13 mouse cellular contexts compared by ENCODE assay signal in the genomic region with DNA sequence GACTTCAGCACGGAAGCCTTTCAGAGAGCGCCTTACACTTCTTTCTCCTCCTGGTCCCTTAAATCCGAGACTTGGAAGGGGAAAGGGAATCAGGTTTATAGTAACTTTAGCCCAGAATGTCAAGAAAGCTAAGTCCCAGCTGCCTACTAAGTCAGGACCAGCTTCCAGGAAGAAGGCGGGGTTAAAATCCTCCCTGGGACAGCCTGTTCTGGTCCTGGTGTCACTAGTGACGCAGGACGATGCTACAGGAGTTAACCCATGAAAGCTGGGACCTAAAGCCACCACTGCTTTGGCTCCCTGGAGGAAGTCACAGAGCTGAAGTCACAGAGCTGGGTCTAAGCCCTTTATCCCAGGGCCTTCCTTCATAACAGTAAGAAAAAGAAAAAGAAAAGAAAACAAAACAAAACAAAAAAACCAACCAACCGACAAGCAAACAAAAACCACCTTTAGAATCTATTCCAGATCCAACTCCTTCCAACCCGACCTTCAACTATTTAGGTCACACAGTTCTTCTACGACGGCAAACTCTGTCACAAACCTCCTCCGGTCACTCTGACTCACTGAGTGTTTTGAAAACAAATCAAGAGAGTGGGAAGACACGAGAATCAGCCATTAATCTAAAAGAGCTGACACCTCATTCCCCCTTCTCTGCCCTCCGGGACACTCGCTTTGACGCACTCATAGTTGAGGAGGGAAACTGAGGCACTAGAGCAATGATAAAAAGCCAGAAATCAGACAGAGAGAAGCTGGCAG. TPM values are rescaled to one million over a fixed set of nuclear protein-coding genes. Genes with fewer than 3 reads are reported as not detected.
A peak's percentile ranks its signal among the peaks of the same experiment; 100 is the strongest.
DNase-seq lines count a peak whose midpoint lies in the region; TF ChIP-seq lines count a peak whose summit lies in the region.
"Had no signal": no experiment of that assay in that cellular context is flagged by ENCODE, and none has a peak within 500 bp of the region (broad histone marks: within the 10 kb centered on the region; RNA-seq: fewer than 3 reads in every experiment).

No protein-coding gene starts in this region.

- H3K4me1 ChIP-seq in liver, adult 2 months (ENCODE audit: control insufficient read depth, insufficient read depth, low read length): peaks cover 4% of the 10 kb centered on the region; the same call in 1 of the 2 replicates
- peaks cover 3% of the 10 kb centered on the region for H3K4me1 ChIP-seq in heart, adult 2 months (ENCODE audit: control insufficient read depth, insufficient read depth, low read length)

- no peaks in the 10 kb centered on the region; the same call in 1 of the 2 replicates for H3K79me2 ChIP-seq in liver, adult 2 months (ENCODE audit: control insufficient read depth, insufficient read depth, low read length)
- H3K79me2 ChIP-seq in heart, adult 2 months (replicated peaks; ENCODE audit: control insufficient read depth, insufficient read depth, low read length): peaks cover 1% of the 10 kb centered on the region

- TF ChIP-seq EP300 in heart, adult 2 months (IDR thresholded peaks at IDR 0.05; ENCODE audit: insufficient read depth, low read depth, low read length): peak; percentile 84; the same call in 1 of the 2 replicates

- intact Hi-C loops in heart, adult 2 months (cut with DNase I): loop anchor here (2.0 kb wide), 1 partner anchor 17 kb away; a partner anchor contains a TSS

- no peaks in the 10 kb centered on the region for H3K27me3 ChIP-seq in liver, adult 2 months (ENCODE audit: control insufficient read depth, insufficient read depth, low read length)
- no peaks in the 10 kb centered on the region for H3K27me3 ChIP-seq in heart, adult 2 months (ENCODE audit: control insufficient read depth, insufficient read depth, low read length)
- H3K27me3 ChIP-seq: heart, embryonic 15.5 days had no signal

- peak; percentile 65 for DNase-seq in liver, adult 2 months (ENCODE audit: extremely low read depth, low read depth, low spot score)
- DNase-seq in liver: no peak
- DNase-seq in heart, adult 2 months: peak; percentile 56 to 69
- peak; percentile 49 for DNase-seq in heart, postnatal 4 days
- peak; percentile 60 for DNase-seq in lung, postnatal 25 days (ENCODE audit: low spot score)
- DNase-seq in cerebellum, postnatal 36 days: no peak
- DNase-seq in frontal cortex, adult 2 months (ENCODE audit: extremely low spot score in 1 of 2, low spot score in 1 of 2): no peak
- DNase-seq in Muller cell, postnatal 12 days (ENCODE audit: inconsistent ontology term): no peak
- DNase-seq: embryo, embryonic 11 days; right cerebral cortex, postnatal 25 days had no signal

- no peak overlapping the region for H3K4me3 ChIP-seq in liver, adult 2 months (ENCODE audit: insufficient read depth, low read depth, low read length)
- peak overlapping the region; percentile 16 for H3K4me3 ChIP-seq in heart, adult 2 months
- H3K4me3 ChIP-seq: heart, embryonic 15.5 days; left cerebral cortex, adult 2 months had no signal

- peaks cover 54% of the 10 kb centered on the region for H3K36me3 ChIP-seq in liver, adult 2 months (ENCODE audit: control insufficient read depth, insufficient read depth, low read length)
- H3K36me3 ChIP-seq in heart, adult 2 months (ENCODE audit: control insufficient read depth, insufficient read depth, low read length): peaks cover 21% of the 10 kb centered on the region

- 56% methylated on average over 15 of the region's 15 CpGs for WGBS in liver, adult 2 months
- WGBS in heart, adult 2 months: 41% methylated on average over 15 of the region's 15 CpGs

- TF ChIP-seq POLR2A in liver, adult 2 months (IDR thresholded peaks at IDR 0.05; ENCODE audit: extremely low read depth, insufficient read depth, low read length): no peak
- TF ChIP-seq POLR2A in heart, adult 2 months (IDR thresholded peaks at IDR 0.05; ENCODE audit: insufficient read depth, low read depth, low read length): peak; percentile 23; the same call in 1 of the 2 replicates

- no peak for TF ChIP-seq CTCF in liver, adult 2 months (IDR thresholded peaks at IDR 0.05; ENCODE audit: low read depth, low read length)
- no peak for TF ChIP-seq CTCF in heart, adult 2 months (IDR thresholded peaks at IDR 0.05)

- no peak overlapping the region; the same call in 1 of the 2 replicates for H3K27ac ChIP-seq in liver, adult 2 months (replicated peaks; ENCODE audit: insufficient read depth, low read depth, low read length)
- peak overlapping the region; percentile 60 for H3K27ac ChIP-seq in heart, adult 2 months
- H3K27ac ChIP-seq: heart, embryonic 15.5 days; left cerebral cortex, adult 2 months had no signal

- no peak overlapping the region for H3K9ac ChIP-seq in liver, adult 2 months (ENCODE audit: low read depth, low read length)
- no peak overlapping the region for H3K9ac ChIP-seq in heart, adult 2 months (ENCODE audit: low read depth, low read length)
- H3K9ac ChIP-seq: heart, embryonic 15.5 days had no signal

RNA-seq across cellular contexts. Expression of a gene that starts 6.0 kb away (rescaled TPM):
- total RNA-seq in liver, adult 2 months (2014; rRNA removed): 6.4 and 12.4 TPM in 2 replicates
- 21.3 and 50.7 TPM in 2 replicates for polyA plus RNA-seq in liver, adult 2 months (2012; rRNA removed)
- 10 to 100 TPM; 12.4 to 15.3 TPM for total RNA-seq in heart, adult 2 months (2021)
- 32.7 and 50.8 TPM in 2 replicates for polyA plus RNA-seq in heart, adult 2 months (2012; rRNA removed)
- total RNA-seq in heart, postnatal 4 days (2021): 10 to 100 TPM in 1 of 2 experiments, 1 to 10 TPM in 1; 8.7 to 10.1 TPM
- polyA plus RNA-seq in frontal cortex, adult 2 months (2012; rRNA removed): 37.1 and 40.6 TPM in 2 replicates

RNA-seq across cellular contexts. Expression of a gene that starts 10.1 kb away (rescaled TPM):
- total RNA-seq in liver, adult 2 months (2014; rRNA removed): 0.09 and 0.13 TPM in 2 replicates
- 0.15 and 0.37 TPM in 2 replicates for polyA plus RNA-seq in liver, adult 2 months (2012; rRNA removed)
- 1 to 10 TPM in 1 of 2 experiments, under 1 TPM in 1; 0.29 to 1.5 TPM for total RNA-seq in heart, adult 2 months (2021)
- polyA plus RNA-seq in heart, adult 2 months (2012; rRNA removed): 0.92 and 0.94 TPM in 2 replicates
- total RNA-seq in heart, postnatal 4 days (2021): 1 to 10 TPM; 8.2 to 8.7 TPM
- polyA plus RNA-seq in frontal cortex, adult 2 months (2012; rRNA removed): 10.2 and 10.9 TPM in 2 replicates

RNA-seq across cellular contexts. Expression of a gene that starts 11.0 kb away (rescaled TPM):
- 272 and 275 TPM in 2 replicates for total RNA-seq in liver, adult 2 months (2014; rRNA removed)
- 174 and 195 TPM in 2 replicates for polyA plus RNA-seq in liver, adult 2 months (2012; rRNA removed)
- total RNA-seq in heart, adult 2 months (2021): 1,000 to 10,000 TPM; 1,369 to 1,610 TPM
- polyA plus RNA-seq in heart, adult 2 months (2012; rRNA removed): 997 and 1,250 TPM in 2 replicates
- total RNA-seq in heart, postnatal 4 days (2021): 100 to 1,000 TPM; 862 to 916 TPM
- polyA plus RNA-seq in frontal cortex, adult 2 months (2012; rRNA removed): 212 and 225 TPM in 2 replicates

RNA-seq across cellular contexts. Expression of a gene that starts 15.3 kb away (rescaled TPM):
- total RNA-seq in liver, adult 2 months (2014; rRNA removed): 15,245 and 18,176 TPM in 2 replicates
- polyA plus RNA-seq in liver, adult 2 months (2012; rRNA removed): 28,168 and 29,095 TPM in 2 replicates
- 1 to 10 TPM; 2.1 to 2.2 TPM for total RNA-seq in heart, adult 2 months (2021)
- 3.9 and 15.3 TPM in 2 replicates for polyA plus RNA-seq in heart, adult 2 months (2012; rRNA removed)
- total RNA-seq in heart, postnatal 4 days (2021): 1 to 10 TPM; 1.7 to 1.8 TPM
- 3.9 and 5.2 TPM in 2 replicates for polyA plus RNA-seq in frontal cortex, adult 2 months (2012; rRNA removed)
- total RNA-seq: neutrophil, adult 5-6 weeks had no signal

RNA-seq across cellular contexts. Expression of a gene that starts 17.9 kb away (rescaled TPM):
- 5.5 and 10.7 TPM in 2 replicates for total RNA-seq in liver, adult 2 months (2014; rRNA removed)
- 6.7 and 9.7 TPM in 2 replicates for polyA plus RNA-seq in liver, adult 2 months (2012; rRNA removed)
- total RNA-seq in heart, adult 2 months (2021): 10 to 100 TPM; 79.8 to 81.6 TPM
- polyA plus RNA-seq in heart, adult 2 months (2012; rRNA removed): 63.9 and 83.2 TPM in 2 replicates
- total RNA-seq in heart, postnatal 4 days (2021): 10 to 100 TPM; 79.9 to 85.2 TPM
- 75.9 and 77.3 TPM in 2 replicates for polyA plus RNA-seq in frontal cortex, adult 2 months (2012; rRNA removed)

Comparison
In these comparisons a context has a peak if more than half of its experiments do, and no peak if none do; other contexts are left out.
1. DNase-seq: peak in liver, adult 2 months (single experiment), heart, adult 2 months (2 of 2), heart, postnatal 4 days (single experiment) and lung, postnatal 25 days (single experiment); none in liver (single experiment), cerebellum, postnatal 36 days (0 of 2), frontal cortex, adult 2 months (0 of 2) and Muller cell, postnatal 12 days (single experiment).